Mouse (Mus musculus) heart, adult 2 months (tissue): ENCODE data around the gene Srsf10.

Source experiments
- CTCF ChIP-seq: fragments of 200-600 bp; IDR thresholded peaks from 2 replicates; pipeline ENCODE4 v1.8.1; 2022; ENCODE audit warnings: antibody characterized with exemption, mild to moderate bottlenecking, moderate library complexity
- EP300 ChIP-seq: fragments of 200-500 bp; IDR thresholded peaks from 2 replicates; pipeline ENCODE4 v1.6.1; 2011; ENCODE audit warnings: low read depth, low read length, control low read depth; ENCODE audit not compliant: insufficient read depth
- POLR2A ChIP-seq: fragments of 200-500 bp; IDR thresholded peaks from 2 replicates; pipeline ENCODE4 v1.6.1; 2011; ENCODE audit warnings: mild to moderate bottlenecking, low read depth, low read length, control low read depth; ENCODE audit not compliant: insufficient read depth

GRCm38 (mm10) chr4:135885676-135886075 lies 30.1 kb downstream of the Srsf10 start:
- TF ChIP-seq POLR2A (no peak), CTCF (no peak), EP300 (no peak)
